Mouse (Mus musculus) gastrocnemius, postnatal 10 days (tissue): ENCODE measurements around the gene Myrf. TPM values are rescaled to one million over a fixed set of nuclear protein-coding genes. Genes with fewer than 3 reads are reported as not detected.

Experiments used
- DNase-seq: peaks from one replicate; pipeline ENCODE4 v3.0.0; 2021; ENCODE audit warnings: mixed read lengths
- total RNA-seq, 2 experiments: library from RNA; stranded (reverse); gene quantifications; 2 replicates each; pipeline ENCODE4 v1.2.3; 2021

The Myrf gene
- total RNA-seq, 2 experiments from 2014 or later: 0.09 to 0.14 TPM

GRCm38 (mm10) chr19:10248128-10248527 is 7.6 kb upstream of the Myrf start:
- DNase-seq: no peak

- no peak for DNase-seq
Observed at GRCm38 (mm10) chr19:10247165-10247564, 6.6 kb upstream of the Myrf start.

GRCm38 (mm10) chr19:10244183-10244582 is 3.6 kb upstream of the Myrf start:
- DNase-seq: peak; percentile 64

GRCm38 (mm10) chr19:10242916-10243315 is 2.4 kb upstream of the Myrf start:
- no peak for DNase-seq

- DNase-seq: no peak
Observed at GRCm38 (mm10) chr19:10239975-10240653, 434 bp downstream of the Myrf start.

GRCm38 (mm10) chr19:10239419-10239818 is 1.1 kb downstream of the Myrf start:
- no peak for DNase-seq

- DNase-seq: no peak
Observed at GRCm38 (mm10) chr19:10238477-10238876, 2.1 kb downstream of the Myrf start.

GRCm38 (mm10) chr19:10235784-10236565 is 4.6 kb downstream of the Myrf start:
- no peak for DNase-seq

- no peak for DNase-seq
Observed at GRCm38 (mm10) chr19:10232327-10233017, 8.1 kb downstream of the Myrf start.

- no peak for DNase-seq
Observed at GRCm38 (mm10) chr19:10231871-10232270, 8.7 kb downstream of the Myrf start.

GRCm38 (mm10) chr19:10231016-10231415 is 9.5 kb downstream of the Myrf start:
- no peak for DNase-seq

- DNase-seq: no peak
Observed at GRCm38 (mm10) chr19:10225767-10226166, 14.8 kb downstream of the Myrf start.

GRCm38 (mm10) chr19:10224637-10225453 is 15.7 kb downstream of the Myrf start:
- DNase-seq: no peak

GRCm38 (mm10) chr19:10223561-10223960 is 17.0 kb downstream of the Myrf start:
- DNase-seq: no peak

- DNase-seq: no peak
Observed at GRCm38 (mm10) chr19:10222656-10223055, 17.9 kb downstream of the Myrf start.

- no peak for DNase-seq
Observed at GRCm38 (mm10) chr19:10221585-10221984, 19.0 kb downstream of the Myrf start.

- no peak for DNase-seq
Observed at GRCm38 (mm10) chr19:10219593-10219992, 21.0 kb downstream of the Myrf start.

GRCm38 (mm10) chr19:10219108-10219507 is 21.4 kb downstream of the Myrf start:
- peak; percentile 45 for DNase-seq

GRCm38 (mm10) chr19:10216101-10216500 is 24.4 kb downstream of the Myrf start:
- no peak for DNase-seq

GRCm38 (mm10) chr19:10213796-10214471 is 26.6 kb downstream of the Myrf start:
- no peak for DNase-seq

- DNase-seq: no peak
Observed at GRCm38 (mm10) chr19:10210885-10211284, 29.7 kb downstream of the Myrf start.

- no peak for DNase-seq
Observed at GRCm38 (mm10) chr19:10208851-10209250, 31.7 kb downstream of the Myrf start.
